Comparison of ENCODE assay signal across 9 mouse cellular contexts in genomic region chr7:98537210-98537966, GRCm38 (mm10). TPM values are rescaled to one million over a fixed set of nuclear protein-coding genes. Genes with fewer than 3 reads are reported as not detected.
A peak's percentile ranks its signal among the peaks of the same experiment; 100 is the strongest.
DNase-seq lines count a peak whose midpoint lies in the region; ATAC-seq and TF ChIP-seq lines count a peak whose summit lies in the region.
"Had no signal": no experiment of that assay in that cellular context is flagged by ENCODE, and none has a peak within 500 bp of the region (broad histone marks: within the 10 kb centered on the region; RNA-seq: fewer than 3 reads in every experiment).

No protein-coding gene starts in this region.

- no peaks in the 10 kb centered on the region for H3K36me3 ChIP-seq in forebrain, embryonic 14.5 days (ENCODE audit: control insufficient read depth, insufficient read depth, low read length)
- no peaks in the 10 kb centered on the region for H3K36me3 ChIP-seq in forebrain, postnatal 0 days (ENCODE audit: insufficient read depth)
- H3K36me3 ChIP-seq in heart, postnatal 0 days (replicated peaks; ENCODE audit: control insufficient read depth, insufficient read depth, low read length) = no peaks in the 10 kb centered on the region
- H3K36me3 ChIP-seq in midbrain, embryonic 12.5 days = no peaks in the 10 kb centered on the region

- TF ChIP-seq CTCF in forebrain, postnatal 0 days (IDR thresholded peaks at IDR 0.05; ENCODE audit: low read depth) = no peak
- TF ChIP-seq CTCF in brain, embryonic 14.5 days (IDR thresholded peaks at IDR 0.05; ENCODE audit: borderline replicate concordance, extremely low read depth, insufficient read depth, insufficient read length) = no peak
- no peak for TF ChIP-seq CTCF in heart, postnatal 0 days (IDR thresholded peaks at IDR 0.05; ENCODE audit: low read depth)

- TF ChIP-seq EP300 in heart, postnatal 0 days (IDR thresholded peaks at IDR 0.05; ENCODE audit: low read depth) = no peak

- H3K9ac ChIP-seq in forebrain, embryonic 14.5 days (ENCODE audit: low read length) = no peak overlapping the region
- H3K9ac ChIP-seq in forebrain, postnatal 0 days = no peak overlapping the region
- H3K9ac ChIP-seq in heart, postnatal 0 days (replicated peaks; ENCODE audit: low read depth, low read length) = no peak overlapping the region
- no peak overlapping the region for H3K9ac ChIP-seq in midbrain, embryonic 12.5 days (replicated peaks)

- TF ChIP-seq POLR2A in brain, embryonic 14.5 days (IDR thresholded peaks at IDR 0.05; ENCODE audit: borderline replicate concordance, extremely low read depth, insufficient read depth, insufficient read length, poor library complexity, severe bottlenecking) = no peak

- H3K4me1 ChIP-seq in forebrain, embryonic 14.5 days (ENCODE audit: control insufficient read depth, insufficient read depth, low read length) = peaks cover 12% of the 10 kb centered on the region
- H3K4me1 ChIP-seq in forebrain, postnatal 0 days (ENCODE audit: insufficient read depth) = no peaks in the 10 kb centered on the region
- peaks cover 37% of the 10 kb centered on the region for H3K4me1 ChIP-seq in heart, postnatal 0 days (ENCODE audit: control insufficient read depth, insufficient read depth)
- H3K4me1 ChIP-seq in midbrain, embryonic 12.5 days = peaks cover 15% of the 10 kb centered on the region

- DNase-seq in forebrain, embryonic 14.5 days (ENCODE audit: low spot score) = peak; percentile 11
- DNase-seq in forebrain, postnatal 0 days = no peak
- peak; percentile 62 for DNase-seq in brain, embryonic 14.5 days (ENCODE audit: low read depth)
- DNase-seq in heart, postnatal 0 days (ENCODE audit: low spot score) = peak; percentile 31
- no peak for DNase-seq in frontal cortex, postnatal 36 days (ENCODE audit: low spot score in 2 of 2)
- no peak for DNase-seq in adrenal gland, adult 8-10 months
- DNase-seq in spleen, adult 18-20 months = no peak

- 27% methylated on average over 10 of the region's 10 CpGs for WGBS in forebrain, embryonic 14.5 days
- 35% methylated on average over 10 of the region's 10 CpGs for WGBS in forebrain, postnatal 0 days
- 59% methylated on average over 10 of the region's 10 CpGs for WGBS in heart, postnatal 0 days
- 11% methylated on average over 10 of the region's 10 CpGs for WGBS in midbrain, embryonic 12.5 days

- H3K27ac ChIP-seq in forebrain, embryonic 14.5 days (ENCODE audit: low read depth, low read length) = no peak overlapping the region
- no peak overlapping the region for H3K27ac ChIP-seq in forebrain, postnatal 0 days (ENCODE audit: low read depth, low read length)
- H3K27ac ChIP-seq in heart, postnatal 0 days (ENCODE audit: low read depth) = peak overlapping the region; percentile 55
- peak overlapping the region; percentile 58 for H3K27ac ChIP-seq in midbrain, embryonic 12.5 days (replicated peaks)

- H3K4me2 ChIP-seq in forebrain, embryonic 14.5 days (ENCODE audit: low read length) = no peak overlapping the region
- no peak overlapping the region for H3K4me2 ChIP-seq in forebrain, postnatal 0 days (ENCODE audit: low read depth)
- H3K4me2 ChIP-seq in heart, postnatal 0 days (ENCODE audit: low read depth, low read length) = no peak overlapping the region
- peak overlapping the region; percentile 22; the same call in 1 of the 2 replicates for H3K4me2 ChIP-seq in midbrain, embryonic 12.5 days (replicated peaks)

- no peak overlapping the region for H3K4me3 ChIP-seq in forebrain, embryonic 14.5 days (ENCODE audit: low read depth, low read length)
- H3K4me3 ChIP-seq in forebrain, postnatal 0 days (ENCODE audit: low read depth, low read length) = no peak overlapping the region
- no peak overlapping the region for H3K4me3 ChIP-seq in heart, postnatal 0 days (ENCODE audit: low read depth, low read length)
- H3K4me3 ChIP-seq in midbrain, embryonic 12.5 days = no peak overlapping the region

- no peaks in the 10 kb centered on the region for H3K27me3 ChIP-seq in forebrain, embryonic 14.5 days (replicated peaks; ENCODE audit: control insufficient read depth, insufficient read depth, low read length)
- no peaks in the 10 kb centered on the region for H3K27me3 ChIP-seq in forebrain, postnatal 0 days (ENCODE audit: insufficient read depth, low read length)
- no peaks in the 10 kb centered on the region for H3K27me3 ChIP-seq in heart, postnatal 0 days (ENCODE audit: control insufficient read depth, insufficient read depth, low read length)
- H3K27me3 ChIP-seq in midbrain, embryonic 12.5 days = no peaks in the 10 kb centered on the region

- ATAC-seq in forebrain, embryonic 14.5 days = no peak
- no peak for ATAC-seq in forebrain, postnatal 0 days
- peak; percentile 25 for ATAC-seq in heart, postnatal 0 days (ENCODE audit: insufficient read depth, low read depth)
- ATAC-seq in midbrain, embryonic 12.5 days (ENCODE audit: low FRiP score, low read depth) = peak; percentile 35

- no peaks in the 10 kb centered on the region for H3K9me3 ChIP-seq in forebrain, embryonic 14.5 days (replicated peaks; ENCODE audit: control insufficient read depth, low read length)
- H3K9me3 ChIP-seq in forebrain, postnatal 0 days (ENCODE audit: low read length) = no peaks in the 10 kb centered on the region
- no peaks in the 10 kb centered on the region for H3K9me3 ChIP-seq in heart, postnatal 0 days (replicated peaks; ENCODE audit: control insufficient read depth, low read length)
- H3K9me3 ChIP-seq in midbrain, embryonic 12.5 days = no peaks in the 10 kb centered on the region

RNA-seq across cellular contexts. Expression of gene Lrrc32, which starts 48.3 kb away (rescaled TPM):
- polyA plus RNA-seq in forebrain, embryonic 14.5 days (2014; fragmentation: Nextera tagmentation; extraction: Ambion mirVana) = 2.3 and 3.0 TPM in 2 replicates
- 3.3 and 6.0 TPM in 2 replicates for total RNA-seq in forebrain, postnatal 0 days (2014; rRNA removed)
- polyA plus RNA-seq in forebrain, postnatal 0 days (2015; fragmentation: Nextera tagmentation; extraction: Ambion mirVana) = 3.4 and 4.2 TPM in 2 replicates
- polyA plus RNA-seq in brain, embryonic 14.5 days (2012; rRNA removed) = 3.8 and 6.7 TPM in 2 replicates
- total RNA-seq in heart, postnatal 0 days (2014; rRNA removed; ENCODE audit: low replicate concordance) = 10.3 and 11.4 TPM in 2 replicates
- polyA plus RNA-seq in heart, postnatal 0 days (2015; fragmentation: Nextera tagmentation; extraction: Ambion mirVana) = 4.6 and 5.7 TPM in 2 replicates
- polyA plus RNA-seq in midbrain, embryonic 12.5 days (2016; fragmentation: Nextera tagmentation; extraction: Ambion mirVana) = 4.1 and 4.3 TPM in 2 replicates
- total RNA-seq in adrenal gland, adult 8-10 months (2022) = 10 to 100 TPM; 17.4 to 34.0 (median 28.1) TPM
- total RNA-seq: megakaryocyte-erythroid progenitor cell, adult 5-6 weeks had no signal

Comparison
In these comparisons a context has a peak if more than half of its experiments do, and no peak if none do; other contexts are left out.
1. DNase-seq: peak in forebrain, embryonic 14.5 days (single experiment), brain, embryonic 14.5 days (single experiment) and heart, postnatal 0 days (single experiment); none in forebrain, postnatal 0 days (single experiment), frontal cortex, postnatal 36 days (0 of 2), adrenal gland, adult 8-10 months (single experiment) and spleen, adult 18-20 months (0 of 2).
2. ATAC-seq: peak in heart, postnatal 0 days (single experiment) and midbrain, embryonic 12.5 days (single experiment); none in forebrain, embryonic 14.5 days (single experiment) and forebrain, postnatal 0 days (single experiment).
3. H3K27ac ChIP-seq: peak in heart, postnatal 0 days (single experiment) and midbrain, embryonic 12.5 days (single experiment); none in forebrain, embryonic 14.5 days (single experiment) and forebrain, postnatal 0 days (single experiment).